Mouse (Mus musculus) fibroblast of lung, adult 2 months (primary cell): Measurements from ENCODE around the gene Dnmt3c.
A peak's percentile ranks its signal among the peaks of the same experiment; 100 is the strongest.

Experiments
- DNase-seq: peaks from one replicate; pipeline ENCODE4 v3.0.0-alpha.2; 2011; ENCODE audit warnings: low read depth

Gene Dnmt3c

DNA sequence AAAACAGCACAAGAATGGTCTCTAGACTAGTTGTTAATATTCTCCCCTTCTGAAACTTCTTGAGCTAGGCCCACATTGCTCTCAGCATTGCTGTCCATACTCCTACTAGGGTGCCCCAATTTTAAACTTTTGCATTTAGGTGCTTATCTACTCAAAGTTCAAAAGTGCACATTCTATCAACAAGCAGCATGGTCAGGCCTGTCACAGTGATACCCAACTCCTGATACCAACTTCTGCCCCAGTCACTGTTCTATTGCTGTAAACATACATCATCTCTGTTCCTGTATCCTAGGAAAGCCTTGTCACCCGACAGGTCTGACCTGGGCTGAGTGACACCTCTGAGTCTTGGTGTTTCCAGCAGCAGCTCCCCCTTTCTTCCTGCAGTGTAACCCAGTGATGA is 26.6 kb downstream of the Dnmt3c start:
- DNase-seq: no peak

DNA sequence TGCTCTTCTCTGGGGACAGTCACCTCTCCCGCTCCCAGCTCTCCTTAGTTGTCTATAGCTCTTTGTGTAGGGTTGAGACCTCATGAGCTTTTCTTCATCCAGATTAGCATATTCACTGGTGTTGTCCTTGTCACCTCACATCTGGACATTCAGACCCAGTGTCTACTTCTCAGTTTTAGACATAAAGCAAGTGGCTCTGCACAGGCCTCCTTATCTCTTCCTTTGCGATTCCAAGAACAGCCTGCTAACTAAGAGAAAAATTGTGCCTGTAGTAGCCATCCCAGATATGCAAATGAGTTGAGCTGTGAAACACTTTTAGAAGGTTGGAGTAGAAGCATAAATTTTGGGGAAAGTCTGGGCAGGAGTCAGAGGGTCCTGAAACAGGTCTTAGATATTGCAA is 28.0 kb downstream of the Dnmt3c start:
- DNase-seq: no peak

DNA sequence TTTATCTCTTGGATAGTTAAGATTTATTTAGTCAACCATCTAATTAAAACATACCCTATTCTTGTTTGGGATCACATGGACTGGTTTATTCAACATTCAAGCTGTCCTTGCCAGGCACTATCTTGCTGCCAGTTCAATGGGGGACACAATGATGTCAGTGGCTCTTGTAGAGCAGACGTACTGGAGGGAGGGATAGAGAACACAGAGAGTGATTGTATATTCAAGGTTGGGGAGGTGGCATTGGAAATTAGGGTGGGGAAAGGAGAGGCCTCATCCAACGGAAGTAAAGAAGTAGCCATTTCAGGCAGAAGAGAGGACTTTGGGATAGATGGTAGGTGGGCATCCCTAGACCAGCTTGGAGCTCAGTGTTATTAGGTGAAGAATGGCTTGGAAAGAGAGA is 28.4 kb downstream of the Dnmt3c start:
- DNase-seq: no peak

DNA sequence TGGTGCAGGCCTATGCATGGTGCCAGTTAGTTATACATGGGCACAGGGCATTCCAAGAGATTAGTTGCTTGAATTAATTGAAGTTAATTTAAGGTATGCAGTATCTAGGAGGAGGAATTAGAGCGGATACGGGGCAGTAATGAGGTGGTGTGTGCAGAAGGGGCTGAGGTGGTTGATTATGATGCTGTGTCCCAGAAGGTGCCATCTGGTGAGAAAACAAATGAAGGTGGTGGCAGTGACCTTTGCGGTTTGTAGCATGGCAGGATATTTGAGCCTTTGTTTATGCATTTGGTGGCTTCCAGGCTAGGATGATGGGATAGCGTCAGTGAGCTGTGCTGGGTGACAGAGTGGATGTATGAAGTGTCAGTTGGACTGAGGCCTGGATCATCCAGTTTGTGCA is 28.8 kb downstream of the Dnmt3c start:
- no peak for DNase-seq

DNA sequence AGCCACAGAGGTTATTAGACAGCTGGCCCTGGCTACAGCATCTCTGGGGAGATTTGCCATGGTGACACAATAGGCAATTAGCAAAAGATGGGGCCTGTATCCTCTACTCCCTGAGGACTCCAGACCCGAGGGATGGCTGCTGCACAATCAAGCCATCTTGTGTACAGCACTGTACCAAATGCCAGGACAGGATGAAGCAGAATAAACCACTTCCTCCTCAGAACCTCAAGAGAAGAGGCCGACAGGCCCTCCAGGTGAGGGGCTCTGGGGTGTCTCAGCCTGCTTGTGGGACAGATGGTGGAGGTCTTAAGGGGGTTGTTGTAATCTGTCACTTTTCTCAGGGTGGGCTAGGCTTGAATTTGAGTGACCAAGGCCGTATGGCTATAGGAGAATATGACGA is 37.6 kb downstream of the Dnmt3c start:
- DNase-seq: no peak

DNA sequence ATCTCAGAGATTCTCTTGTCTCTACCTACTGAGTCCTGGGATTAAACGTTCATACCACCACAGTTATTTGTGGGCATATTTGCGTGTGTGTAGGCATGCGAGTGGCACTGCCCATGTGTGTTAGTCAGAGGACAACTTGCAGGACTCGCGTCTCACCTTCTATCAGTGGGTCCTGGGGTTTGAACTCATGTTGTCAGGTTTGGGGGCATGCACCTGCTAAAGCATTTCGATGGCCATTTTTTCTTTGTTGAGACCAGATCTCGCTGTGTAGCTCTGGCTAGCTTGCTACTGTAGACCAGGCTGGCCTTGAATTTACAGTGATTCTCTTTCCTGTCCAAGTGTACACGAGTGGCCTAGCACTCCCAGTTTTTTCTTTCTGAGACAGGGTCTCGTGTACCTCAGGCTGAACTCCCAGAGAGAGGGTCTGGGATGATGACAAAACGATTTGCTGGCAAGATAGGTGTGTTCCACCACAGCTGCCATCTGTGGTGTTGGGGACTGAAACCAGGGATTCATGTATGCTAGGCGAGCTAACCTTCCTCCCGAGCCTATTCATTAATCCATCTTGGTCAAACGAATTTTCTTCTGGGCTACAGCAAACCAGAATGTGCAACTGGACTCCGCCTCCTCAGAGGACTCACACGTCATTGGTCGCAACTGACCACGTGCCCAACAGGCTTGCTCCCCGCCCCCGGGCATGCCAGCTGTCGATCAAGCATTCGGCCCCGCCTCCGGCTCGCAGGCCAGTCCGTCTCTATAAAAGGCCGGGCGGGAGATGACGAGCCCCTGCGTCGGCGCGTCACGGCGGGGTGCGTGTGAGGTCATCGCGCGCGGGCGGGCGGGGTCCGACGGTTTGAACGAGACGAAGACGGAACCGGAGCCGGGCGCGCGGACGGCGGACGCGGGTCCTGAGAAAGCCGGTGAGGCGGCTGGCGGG is 44.3 kb downstream of the Dnmt3c start, which contains the start of gene Mapre1:
Mapre1 (plus strand) TSS at position 775 of the 937 bp plus-strand sequence.
- peak; percentile 96 for DNase-seq

DNA sequence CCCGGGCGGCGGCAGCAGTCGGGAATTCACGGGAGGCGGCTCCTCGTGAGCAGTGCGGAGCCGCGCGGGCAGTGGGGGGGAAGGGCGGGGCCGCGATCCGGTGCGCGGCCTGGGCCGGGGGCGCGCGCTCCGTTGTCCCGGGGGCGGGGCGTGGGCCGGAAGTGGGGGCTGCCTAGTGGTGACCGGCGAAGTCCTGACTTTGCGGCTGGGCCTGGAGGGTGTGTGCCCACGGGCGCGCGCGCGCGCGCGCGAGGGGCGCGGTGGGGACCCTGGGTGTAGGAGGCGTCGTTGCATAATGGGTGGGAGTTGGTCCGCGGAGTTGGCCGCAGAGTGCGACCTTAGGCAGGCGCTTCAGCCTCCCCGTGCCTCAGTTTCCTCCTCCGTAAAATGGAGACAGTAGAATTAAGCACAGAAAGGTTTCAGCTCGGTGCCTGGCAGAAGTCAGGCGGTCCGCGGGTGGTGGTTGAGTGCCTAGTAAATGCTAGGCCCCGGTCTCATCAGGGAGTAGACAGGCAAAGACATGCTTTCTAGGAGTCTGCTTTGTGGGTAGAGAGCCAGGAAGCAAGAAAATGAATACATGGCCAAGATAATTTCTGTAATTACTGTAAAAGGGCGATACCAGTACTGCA is 45.1 kb downstream of the Dnmt3c start:
- DNase-seq: peak; percentile 9

DNA sequence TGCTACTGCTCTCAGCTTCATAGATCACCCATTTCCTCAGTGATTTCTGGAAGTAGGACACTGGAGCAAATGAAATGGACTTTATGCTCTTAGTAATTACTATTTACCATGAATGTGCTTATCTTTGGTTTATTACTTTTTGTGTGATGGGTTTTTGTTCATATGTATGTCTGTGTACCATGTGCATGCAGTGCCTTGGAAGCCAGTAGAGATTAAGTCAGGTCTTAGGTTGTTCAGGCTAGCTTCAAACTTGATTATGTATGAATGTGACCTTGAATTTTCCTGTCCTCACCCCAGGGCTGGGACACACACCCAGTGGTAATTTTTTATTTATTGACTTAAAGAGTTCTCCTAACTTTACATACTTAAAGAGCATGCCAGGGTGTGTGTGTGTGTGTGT is 51.5 kb downstream of the Dnmt3c start:
- no peak for DNase-seq

DNA sequence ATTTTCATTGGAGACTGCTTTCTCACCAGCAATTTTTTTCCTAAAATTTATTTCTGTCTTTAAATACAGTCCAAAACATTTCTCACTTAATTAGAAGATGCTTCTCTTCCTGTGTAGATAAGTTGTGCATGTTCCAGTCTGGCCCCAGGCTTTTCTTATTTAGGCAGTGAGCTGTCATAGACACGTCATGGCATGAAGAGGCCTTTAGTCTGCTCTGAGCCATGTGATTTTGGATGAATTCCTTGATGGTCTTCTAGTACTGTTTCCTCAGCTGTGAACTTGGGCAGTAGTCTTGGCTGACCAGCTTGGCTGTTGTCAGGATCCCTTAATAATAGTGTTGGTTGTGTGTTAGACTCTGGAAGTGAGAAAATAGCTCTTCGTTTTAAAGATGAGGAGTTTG is 53.9 kb downstream of the Dnmt3c start:
- DNase-seq: peak; percentile 6

DNA sequence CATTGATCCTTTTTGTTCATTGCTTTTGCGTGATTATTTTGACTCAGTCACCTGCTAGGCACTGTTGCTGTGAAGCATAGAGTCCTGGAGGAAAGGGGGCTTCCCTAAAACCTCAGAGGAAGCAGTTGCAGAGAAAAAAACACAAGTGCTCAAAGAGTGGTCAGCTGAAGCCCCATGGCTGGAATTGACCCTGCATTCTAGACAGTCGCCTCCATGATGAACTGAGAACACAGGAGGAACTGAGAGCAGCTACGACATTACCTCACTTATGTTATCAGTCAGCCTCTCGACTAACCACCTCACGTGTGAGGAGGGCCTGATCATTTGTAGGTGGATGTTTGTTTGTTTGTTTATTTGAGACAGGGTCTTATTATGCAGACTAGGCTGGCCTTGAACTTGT is 65.7 kb downstream of the Dnmt3c start:
- DNase-seq: no peak

DNA sequence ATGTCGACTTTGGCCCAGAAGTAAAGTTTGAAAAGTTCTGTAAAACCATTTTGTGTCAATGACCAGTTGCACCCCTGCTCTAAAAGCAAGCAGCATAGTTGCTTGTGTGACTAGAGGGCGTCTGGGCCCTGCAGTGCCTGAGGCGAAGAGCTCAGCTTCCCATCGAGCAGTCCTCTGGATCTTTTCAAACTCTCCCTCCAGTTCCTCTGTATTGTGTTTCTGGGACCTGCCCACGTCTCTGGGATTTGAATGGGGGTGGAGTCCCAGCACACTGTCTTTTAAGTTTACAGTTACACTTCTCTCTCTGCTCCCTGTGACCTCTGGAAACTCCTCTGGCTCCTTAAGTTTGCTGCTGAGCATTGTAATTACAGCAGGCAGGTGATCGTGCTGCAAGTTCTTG is 71.0 kb downstream of the Dnmt3c start:
- DNase-seq: no peak

DNA sequence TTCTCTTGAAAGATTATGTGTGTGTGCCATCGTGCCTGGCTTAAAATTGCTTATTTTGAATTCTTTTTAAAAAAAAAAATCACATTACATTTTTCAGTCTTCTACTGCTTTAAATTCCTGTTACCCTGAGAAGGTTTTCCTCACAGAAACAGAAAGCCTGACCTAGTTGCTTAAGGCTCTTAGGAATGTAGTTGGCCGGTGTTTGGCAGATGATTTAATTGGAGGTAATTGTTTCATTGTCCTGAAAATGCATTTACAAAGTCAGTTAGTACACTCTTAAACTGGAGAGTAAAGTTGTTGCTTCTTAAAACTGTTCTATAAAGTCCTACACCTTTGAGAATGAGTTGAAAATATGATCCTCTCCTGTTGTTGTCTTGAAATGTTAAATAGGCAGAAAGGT is 72.4 kb downstream of the Dnmt3c start:
- no peak for DNase-seq

DNA sequence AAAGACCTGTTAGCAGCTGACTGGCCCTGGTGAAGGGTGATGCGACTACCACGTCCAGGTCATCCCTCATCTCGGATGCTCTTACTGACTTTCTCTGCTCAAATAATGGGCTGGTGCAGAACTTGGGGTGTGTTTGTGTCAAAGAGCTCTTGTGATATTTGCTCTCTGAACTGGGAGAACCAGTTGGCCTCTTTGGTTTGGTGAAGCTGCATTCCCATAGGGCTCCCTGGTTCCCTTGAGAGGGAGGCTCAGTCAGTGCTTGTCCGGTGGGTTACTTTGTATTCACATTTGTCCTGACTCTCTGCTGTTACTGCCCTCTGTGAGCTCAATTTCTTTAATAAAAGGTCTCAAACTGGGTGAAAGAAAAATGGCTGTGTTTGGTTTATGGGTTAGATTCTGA is 76.5 kb downstream of the Dnmt3c start:
- no peak for DNase-seq

DNA sequence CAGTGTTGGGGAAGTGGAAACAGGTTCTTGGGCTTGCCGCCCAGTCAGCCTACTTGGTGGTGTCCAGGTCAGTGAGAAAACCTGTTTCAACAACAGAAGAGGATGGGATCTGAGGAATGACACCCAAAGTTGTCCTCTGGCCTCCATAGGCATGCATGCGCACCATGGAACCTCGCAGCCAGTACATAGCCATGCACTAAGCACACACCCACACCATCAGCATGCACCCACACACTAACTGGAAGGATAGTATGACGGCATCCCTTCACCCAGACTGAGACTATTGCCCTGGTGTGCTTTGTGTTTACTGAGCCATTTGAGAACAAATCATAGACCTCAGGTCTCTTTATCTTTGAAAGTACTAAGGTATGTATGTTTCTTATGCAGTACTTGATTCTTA is 79.0 kb downstream of the Dnmt3c start:
- DNase-seq: no peak

DNA sequence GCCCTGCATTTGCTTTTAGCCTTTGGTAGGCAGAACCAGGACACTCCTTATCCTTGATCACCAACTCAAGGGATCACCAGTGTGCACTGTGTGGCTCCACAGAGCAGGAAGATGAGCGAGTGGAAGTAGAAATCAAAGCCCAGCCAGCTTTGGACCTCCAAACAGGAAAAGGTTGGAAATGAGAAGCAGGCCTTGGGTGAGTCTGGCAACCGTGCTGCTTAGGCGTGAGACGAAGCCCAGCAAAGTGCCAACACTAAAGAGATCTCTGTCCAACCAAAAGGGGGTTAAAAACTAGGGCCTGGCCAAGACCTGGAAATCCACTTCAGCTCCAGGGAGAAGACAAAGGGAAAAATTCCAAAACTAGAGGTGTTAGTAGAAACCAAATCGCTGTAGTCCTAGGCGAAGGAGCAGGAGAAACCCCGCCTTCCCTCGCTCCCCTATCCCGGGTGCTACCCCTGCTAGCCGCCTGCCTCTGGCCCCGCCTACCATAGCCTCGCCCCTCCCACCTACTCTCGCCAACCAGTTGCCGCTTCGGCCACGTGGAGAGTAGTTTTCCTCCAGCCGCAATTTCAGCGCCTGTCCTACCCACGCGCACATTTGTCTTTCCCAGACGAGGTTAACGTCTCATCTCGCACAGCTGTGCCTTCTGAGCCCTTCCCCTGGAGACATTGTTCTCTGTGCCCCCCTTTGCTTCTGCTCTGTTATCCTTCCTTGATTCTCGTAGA is 82.3 kb downstream of the Dnmt3c start:
- DNase-seq: peak; percentile 13
